Mouse (Mus musculus) adrenal gland, adult (tissue): ENCODE measurements around the gene Hist1h1b.
"Not testable (repeated sequence)": the region's sequence is repeated elsewhere in the genome, so short reads cannot be mapped to it uniquely, and the experiment has no call there.

ENCODE experiments used
- DNase-seq, 2 experiments: peaks; one replicate each; pipeline ENCODE4 v3.0.0; 2022 to 2023; ENCODE audit warnings: low spot score in 1 of 2; ENCODE audit not compliant: inconsistent age in 2 of 2

The Hist1h1b gene

GRCm38 (mm10) chr13:21779767-21780731 is at the start of gene Hist1h1b:
Gene Hist1h1b, minus strand, starts transcription at chr13:21780625.
- DNase-seq, result peak; percentile 72 to 91

- no peak for DNase-seq
Measured at GRCm38 (mm10) chr13:21828511-21828910, 48.1 kb upstream of the Hist1h1b start.

DNA sequence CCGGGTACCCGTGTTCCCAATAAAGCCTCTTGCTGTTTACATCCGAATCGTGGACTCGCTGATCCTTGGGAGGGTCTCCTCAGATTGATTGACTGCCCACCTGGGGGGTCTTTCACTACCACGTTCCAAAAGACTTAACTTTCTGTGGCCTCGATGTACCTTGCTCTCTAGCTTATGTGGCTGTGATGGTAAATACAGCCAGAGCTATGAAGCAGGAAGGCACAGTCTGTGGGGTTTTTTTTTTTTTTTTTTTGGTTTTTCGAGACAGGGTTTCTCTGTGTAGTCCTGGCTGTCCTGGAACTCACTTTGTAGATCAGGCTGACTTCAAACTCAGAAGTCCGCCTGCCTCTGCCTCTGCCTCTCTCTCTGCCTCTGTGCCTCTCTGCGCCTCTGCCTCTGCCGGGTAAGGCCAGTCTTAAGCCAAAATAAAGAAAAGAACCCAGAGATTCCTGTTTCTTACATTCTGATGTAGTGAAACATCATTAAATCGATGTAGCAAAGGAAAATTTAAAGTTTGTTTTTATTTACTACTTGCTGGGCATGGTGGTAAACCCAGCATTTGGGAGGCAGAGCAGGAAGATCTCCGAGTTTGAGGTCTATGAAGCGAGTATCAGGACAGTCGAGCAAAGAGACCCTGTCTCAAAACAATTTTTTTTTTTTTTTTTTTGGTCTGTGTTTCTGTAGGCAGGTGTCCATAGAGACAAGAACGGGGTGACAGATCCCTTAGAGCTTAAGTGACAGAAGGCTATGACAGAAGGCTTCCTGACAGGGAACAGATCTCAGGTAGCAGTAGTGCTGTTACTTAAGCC is 39.9 kb upstream of the Hist1h1b start:
- not testable (repeated sequence) for DNase-seq

- peak in 1 of 2 experiments; percentile 48 for DNase-seq
Measured at GRCm38 (mm10) chr13:21812092-21812491, 31.7 kb upstream of the Hist1h1b start.

GRCm38 (mm10) chr13:21811539-21811938 is 31.1 kb upstream of the Hist1h1b start, which contains the start of gene Hist1h4m:
Gene Hist1h4m, plus strand, starts transcription at chr13:21811746.
- peak; percentile 62 to 89 for DNase-seq

DNA sequence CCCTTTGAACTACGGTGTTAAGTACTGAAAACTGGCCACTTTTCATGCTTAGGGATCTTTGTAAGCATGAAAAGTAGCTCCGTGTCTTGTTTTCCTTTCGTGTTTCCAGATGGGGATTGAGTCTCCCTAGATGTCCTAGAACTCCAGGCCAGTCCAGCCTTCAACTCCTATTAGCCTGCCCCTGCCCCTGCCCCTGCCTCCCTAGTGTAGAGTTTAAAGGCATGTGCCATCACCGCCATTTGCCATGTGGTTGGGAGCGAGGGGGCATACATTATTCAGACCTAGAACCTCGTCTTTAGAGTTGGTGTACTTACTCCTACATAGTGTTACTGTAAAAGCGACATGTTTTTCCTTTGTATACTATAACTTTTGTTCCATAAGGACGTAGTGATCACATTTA is 30.6 kb upstream of the Hist1h1b start:
- DNase-seq, result not testable (repeated sequence)

GRCm38 (mm10) chr13:21810073-21810472 is 29.6 kb upstream of the Hist1h1b start, which contains the start of the genes Hist1h2bq and Hist1h2ao:
Gene Hist1h2bq, minus strand, starts transcription at chr13:21810197.
Gene Hist1h2ao, plus strand, starts transcription at chr13:21810465.
- DNase-seq, result not testable (repeated sequence)

DNA sequence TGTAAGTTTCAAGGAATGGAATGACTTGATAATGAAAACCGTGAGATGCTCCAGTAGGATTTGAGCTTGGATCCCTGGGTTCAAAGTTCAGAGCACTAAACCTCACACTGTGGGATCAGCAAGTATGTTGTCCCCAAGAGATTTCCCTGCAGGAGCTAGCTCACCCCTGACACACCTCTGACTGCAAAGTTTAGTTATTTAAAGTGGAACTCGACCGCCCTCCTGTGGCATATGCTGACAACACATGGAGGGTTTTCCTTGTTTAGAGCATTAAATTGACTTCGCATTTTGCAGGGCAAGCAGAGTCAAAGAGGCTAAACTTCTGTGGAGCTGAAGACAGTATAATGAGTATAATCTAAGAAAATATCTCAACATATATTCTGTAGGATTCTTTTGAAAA is 22.6 kb upstream of the Hist1h1b start:
- DNase-seq, result not testable (repeated sequence)

- DNase-seq, result not testable (repeated sequence)
Measured at GRCm38 (mm10) chr13:21797163-21797562, 16.7 kb upstream of the Hist1h1b start.

DNA sequence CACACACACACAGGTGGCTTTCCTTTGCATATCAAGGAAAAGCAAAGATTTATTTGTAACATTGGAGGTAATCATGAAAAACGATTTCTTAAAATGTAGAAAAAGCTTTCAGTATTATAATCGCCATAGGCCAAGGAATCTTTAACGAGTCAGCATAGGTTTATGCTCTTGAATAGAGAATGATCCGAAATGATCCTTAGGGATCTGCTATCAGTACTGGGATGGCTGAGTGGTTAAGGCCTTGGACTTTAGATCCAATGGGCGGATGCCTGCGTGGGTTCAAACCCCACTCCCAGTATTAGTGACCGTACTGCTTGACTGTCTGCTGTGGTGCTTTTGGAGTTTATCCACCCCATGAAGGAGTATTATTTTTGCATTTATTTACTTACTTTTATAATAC is 15.2 kb upstream of the Hist1h1b start:
- DNase-seq, result no peak

- peak in 1 of 2 experiments; percentile 65 for DNase-seq
Measured at GRCm38 (mm10) chr13:21790601-21791283, 10.3 kb upstream of the Hist1h1b start.

DNA sequence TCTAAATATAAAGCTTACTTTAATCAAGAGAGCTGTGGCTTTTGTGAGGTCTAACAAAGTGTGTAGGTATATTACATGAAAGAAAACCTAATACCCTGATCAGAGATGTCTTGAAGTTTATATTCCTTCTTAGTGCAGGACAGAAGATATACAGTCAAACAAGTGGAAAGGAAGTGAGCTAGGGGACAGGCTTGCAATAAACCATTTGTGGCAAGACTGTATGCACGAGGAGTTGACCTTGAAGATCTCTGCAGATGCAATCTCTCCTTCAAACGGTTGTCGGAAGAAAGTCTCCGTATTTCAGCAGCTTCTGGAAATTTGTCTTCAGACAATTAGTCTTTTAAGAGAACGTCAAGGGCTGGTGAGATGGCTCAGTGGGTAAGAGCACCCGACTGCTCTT is 9.5 kb upstream of the Hist1h1b start:
- no peak for DNase-seq

DNA sequence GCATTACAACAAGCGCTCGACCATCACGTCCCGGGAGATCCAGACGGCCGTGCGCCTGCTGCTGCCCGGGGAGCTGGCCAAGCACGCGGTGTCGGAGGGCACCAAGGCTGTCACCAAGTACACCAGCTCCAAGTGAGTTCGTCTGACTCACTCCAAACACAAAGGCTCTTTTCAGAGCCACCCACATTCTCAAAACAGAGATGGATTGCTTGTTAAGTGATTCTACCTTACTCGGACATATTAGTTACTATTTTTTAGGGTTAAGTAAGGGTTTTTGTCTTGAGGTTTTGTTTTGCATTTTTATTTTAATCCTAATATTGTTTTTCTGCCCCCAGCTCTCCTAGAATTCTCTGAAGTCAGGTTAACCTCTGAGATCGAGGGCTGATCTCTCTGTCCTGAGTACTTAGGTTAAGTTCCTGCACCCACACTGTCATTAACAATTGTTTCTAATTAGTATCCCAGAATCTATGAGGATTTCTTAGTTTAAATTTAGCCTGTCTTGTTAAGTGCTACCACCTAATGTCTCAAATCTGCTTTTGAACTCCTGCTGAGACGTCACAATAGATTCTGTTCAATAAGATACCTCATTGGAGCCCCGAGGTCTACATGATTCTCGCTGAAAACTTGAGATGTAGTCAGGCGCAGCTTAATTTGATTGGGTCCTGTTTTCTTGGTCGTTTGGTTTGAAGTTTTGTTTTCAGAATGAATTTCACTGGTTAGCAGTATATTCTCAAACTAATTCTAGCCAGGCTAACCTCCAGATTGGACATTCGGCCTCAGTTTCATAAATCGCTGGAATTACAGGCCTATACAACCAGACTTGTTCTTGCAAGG is 7.6 kb upstream of the Hist1h1b start:
- DNase-seq, result no peak

DNA sequence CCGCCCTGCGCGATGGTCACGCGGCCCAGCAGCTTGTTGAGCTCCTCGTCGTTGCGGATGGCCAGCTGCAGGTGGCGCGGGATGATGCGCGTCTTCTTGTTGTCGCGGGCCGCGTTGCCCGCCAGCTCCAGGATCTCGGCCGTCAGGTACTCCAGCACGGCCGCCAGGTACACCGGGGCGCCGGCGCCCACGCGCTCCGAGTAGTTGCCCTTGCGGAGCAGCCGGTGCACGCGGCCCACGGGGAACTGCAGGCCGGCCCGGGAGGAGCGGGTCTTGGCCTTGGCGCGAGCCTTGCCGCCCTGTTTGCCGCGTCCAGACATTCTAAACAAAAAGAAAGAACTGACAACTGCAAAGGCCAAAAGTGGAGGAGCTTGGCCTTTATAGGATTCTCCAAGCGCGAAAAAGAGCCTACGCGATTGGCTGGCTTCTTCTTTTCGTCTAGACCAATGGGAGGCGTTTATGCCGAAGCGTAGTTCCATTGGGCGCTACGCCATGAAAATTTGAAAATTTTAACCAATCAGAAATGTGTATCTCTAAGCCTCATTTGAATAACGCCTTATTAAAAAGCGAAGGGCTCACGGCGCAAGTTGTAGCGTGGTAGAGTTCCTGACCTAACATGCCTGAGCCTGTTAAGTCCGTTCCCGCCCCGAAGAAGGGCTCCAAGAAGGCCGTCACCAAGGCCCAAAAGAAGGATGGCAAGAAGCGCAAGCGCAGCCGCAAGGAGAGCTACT is 6.6 kb upstream of the Hist1h1b start, which contains the start of the genes Hist1h2an and Hist1h2bp:
TSS of gene Hist1h2an (minus strand) at position 320 of the 731 bp plus-strand sequence.
TSS of gene Hist1h2bp (plus strand) at position 563 of the 731 bp plus-strand sequence.
- peak; percentile 91 to 98 for DNase-seq

DNA sequence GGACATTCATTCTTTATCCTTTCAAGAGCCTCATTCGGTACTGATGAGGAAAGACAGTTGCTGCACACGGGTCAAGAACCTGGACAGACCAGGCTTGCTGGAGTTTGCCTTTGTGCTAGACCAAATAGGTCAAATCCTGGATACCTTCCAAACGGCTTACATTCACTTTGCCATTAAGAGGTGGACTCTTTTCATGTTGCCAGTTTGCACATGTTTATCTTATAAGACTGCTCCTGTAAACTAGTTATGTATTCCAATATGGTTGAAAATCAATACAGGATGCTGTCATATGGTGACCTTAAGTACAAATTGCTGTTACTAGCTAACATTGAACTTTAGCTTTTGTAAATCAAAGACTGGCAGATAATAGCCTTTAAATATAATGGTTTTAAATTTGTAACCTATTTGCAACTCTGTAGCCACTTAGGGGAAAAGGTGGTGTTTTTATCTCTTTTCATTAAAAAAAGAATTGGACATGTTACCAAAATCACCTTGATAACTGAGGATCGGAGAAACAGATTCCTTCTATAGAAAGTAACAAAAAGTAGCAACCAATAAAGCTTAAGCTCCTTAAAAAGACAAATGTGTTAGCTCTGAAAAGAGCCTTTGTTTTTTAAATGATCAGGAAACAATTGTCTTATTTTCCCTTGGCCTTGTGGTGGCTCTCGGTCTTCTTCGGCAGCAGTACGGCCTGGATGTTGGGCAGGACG is 5.9 kb upstream of the Hist1h1b start:
- DNase-seq, result peak in 1 of 2 experiments; percentile 21

GRCm38 (mm10) chr13:21784311-21784710 is 3.9 kb upstream of the Hist1h1b start:
- DNase-seq, result peak in 1 of 2 experiments; percentile 18

DNA sequence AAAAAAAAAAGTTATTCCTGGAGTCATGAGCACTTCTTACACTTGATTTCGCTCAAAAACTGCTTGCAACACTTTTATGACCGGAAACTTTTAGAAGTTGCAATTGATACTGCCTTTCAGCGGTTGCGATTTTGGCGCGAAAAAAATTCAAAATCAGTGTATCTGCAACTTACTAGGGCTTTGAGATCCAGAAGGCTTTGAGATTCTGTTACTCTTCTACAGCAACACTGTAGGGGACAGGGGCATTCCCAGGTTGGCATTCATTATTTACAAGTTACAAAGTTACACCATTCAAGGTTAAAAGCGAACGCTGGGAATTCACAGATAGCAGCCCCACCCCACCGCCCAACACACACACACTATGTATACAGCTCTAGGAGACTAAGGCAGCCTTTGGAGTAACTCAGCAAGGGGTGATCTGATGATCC is 3.3 kb upstream of the Hist1h1b start:
- DNase-seq, result peak; percentile 12 to 68

GRCm38 (mm10) chr13:21783255-21783617 is 2.8 kb upstream of the Hist1h1b start, which contains the start of gene Hist1h3i:
Gene Hist1h3i, minus strand, starts transcription at chr13:21783370.
- peak; percentile 55 to 94 for DNase-seq
